Mouse (Mus musculus): ENCODE results near the gene Fam124a. TPM values are rescaled to one million over a fixed set of nuclear protein-coding genes. Genes with fewer than 3 reads are reported as not detected.
A peak's percentile ranks its signal among the peaks of the same experiment; 100 is the strongest.
"Not testable (repeated sequence)": the region's sequence is repeated elsewhere in the genome, so short reads cannot be mapped to it uniquely, and the experiment has no call there.

Gene Fam124a
- 1 to 10 TPM; 2.7 to 2.9 TPM for total RNA-seq (2021)
- long read RNA-seq, experiment 1, partial matches to known transcripts, result 0 of 1 reads
- long read RNA-seq, experiment 1, other reads (novel, unspliced or antisense), result 1 of 1 reads
- long read RNA-seq, experiment 2, result 0 reads

- DNase-seq, result peak; percentile 64
- intact Hi-C loops (cut with DNase I; ENCODE audit: low total_unique reads), result no loop called here
Observed at GRCm38 (mm10) chr14:62555309-62555829, at the start of gene Fam124a. Gene Fam124a (plus strand): TSS chr14:62555737.

DNA sequence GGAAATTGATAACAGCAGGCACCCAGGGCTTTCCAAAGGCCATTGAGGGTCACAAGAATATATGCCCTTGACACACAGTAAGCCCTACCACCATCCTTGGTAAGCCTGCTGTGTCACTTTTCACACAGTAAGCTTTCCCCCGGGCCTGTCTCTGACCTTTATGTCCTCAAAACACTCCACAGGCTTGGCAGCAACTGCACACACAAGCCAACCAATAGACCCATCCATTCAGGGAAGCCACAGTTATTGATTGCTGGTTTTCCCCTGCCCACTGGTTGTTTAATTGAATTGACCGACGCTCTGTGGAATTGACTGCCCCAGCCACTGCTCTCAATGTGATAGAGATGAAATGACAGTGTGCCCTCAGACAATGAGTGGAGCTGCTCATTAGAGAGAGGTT is 49.3 kb upstream of the Fam124a start:
- no peak for DNase-seq
- intact Hi-C loops (cut with DNase I; ENCODE audit: low total_unique reads), result no loop called here

GRCm38 (mm10) chr14:62509350-62509749 is 46.2 kb upstream of the Fam124a start:
- intact Hi-C loops (cut with DNase I; ENCODE audit: low total_unique reads), result no loop called here
- DNase-seq, result peak; percentile 27

DNA sequence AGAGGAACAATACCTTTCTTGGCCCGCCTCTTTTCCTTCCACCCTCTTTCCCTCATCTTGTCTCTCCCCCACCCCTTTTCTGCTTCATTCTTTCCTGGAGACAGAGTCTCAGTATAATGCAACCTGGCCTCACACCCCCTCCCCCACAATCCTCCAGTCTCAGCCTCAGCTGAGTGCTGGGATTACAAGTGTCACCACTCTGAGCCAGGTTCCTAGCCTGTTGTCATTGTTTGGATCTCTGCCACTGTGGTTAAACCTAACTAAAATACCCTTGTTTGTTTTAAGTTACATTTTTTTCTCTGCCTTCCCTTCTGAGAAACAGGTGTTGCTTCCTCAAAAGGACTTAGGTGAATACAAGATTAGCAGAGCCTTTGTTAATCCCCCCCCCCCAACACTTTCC is 42.7 kb upstream of the Fam124a start:
- intact Hi-C loops (cut with DNase I; ENCODE audit: low total_unique reads), result no loop called here
- DNase-seq, result no peak

GRCm38 (mm10) chr14:62530951-62531350 is 24.6 kb upstream of the Fam124a start:
- no peak for DNase-seq
- intact Hi-C loops (cut with DNase I; ENCODE audit: low total_unique reads), result no loop called here

DNA sequence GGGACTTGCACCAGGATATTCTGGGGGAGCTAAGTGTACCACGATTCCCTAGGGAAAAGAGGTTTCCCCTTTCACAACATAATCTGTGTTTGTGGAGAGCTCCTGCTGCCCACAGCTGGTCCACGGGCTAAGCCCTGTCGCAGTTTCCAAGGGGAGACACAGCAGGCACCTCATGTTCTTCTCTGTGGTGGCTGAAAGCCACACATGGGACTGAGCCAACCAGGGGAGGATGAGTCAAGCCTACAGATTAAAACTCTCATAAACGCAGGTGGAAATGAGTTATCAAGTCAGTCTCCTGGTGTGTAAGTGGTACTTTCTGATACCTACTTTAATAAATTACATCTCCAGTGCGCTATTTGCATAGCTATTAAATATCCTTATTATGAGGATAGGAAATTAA is 19.4 kb upstream of the Fam124a start:
- DNase-seq, result no peak
- intact Hi-C loops (cut with DNase I; ENCODE audit: low total_unique reads), result no loop called here

- no peak for DNase-seq
- intact Hi-C loops (cut with DNase I; ENCODE audit: low total_unique reads), result no loop called here
Observed at GRCm38 (mm10) chr14:62536988-62537387, 18.5 kb upstream of the Fam124a start.

GRCm38 (mm10) chr14:62539834-62540233 is 15.7 kb upstream of the Fam124a start:
- intact Hi-C loops (cut with DNase I; ENCODE audit: low total_unique reads), result no loop called here
- no peak for DNase-seq

- no peak for DNase-seq
- intact Hi-C loops (cut with DNase I; ENCODE audit: low total_unique reads), result no loop called here
Observed at GRCm38 (mm10) chr14:62541751-62542150, 13.8 kb upstream of the Fam124a start.

DNA sequence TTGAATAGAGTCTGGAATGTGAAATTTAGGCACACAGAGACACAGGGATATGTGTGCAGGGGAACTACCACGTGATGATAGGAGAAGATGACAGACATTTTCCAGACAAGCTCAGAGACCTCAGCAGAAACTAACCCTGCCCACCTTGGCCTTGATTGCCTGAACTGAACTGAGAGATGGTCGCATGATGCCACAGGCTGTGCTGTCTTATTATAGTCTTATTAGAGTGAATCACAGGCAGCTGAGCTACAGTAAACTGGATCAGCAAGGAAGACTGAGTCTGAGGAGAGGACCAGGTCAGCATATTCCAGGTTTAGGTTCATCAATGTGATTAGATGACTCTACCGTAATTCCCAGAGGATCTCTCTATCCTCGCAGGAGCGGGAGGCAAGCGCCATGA is 9.2 kb upstream of the Fam124a start:
- intact Hi-C loops (cut with DNase I; ENCODE audit: low total_unique reads), result no loop called here
- no peak for DNase-seq

DNA sequence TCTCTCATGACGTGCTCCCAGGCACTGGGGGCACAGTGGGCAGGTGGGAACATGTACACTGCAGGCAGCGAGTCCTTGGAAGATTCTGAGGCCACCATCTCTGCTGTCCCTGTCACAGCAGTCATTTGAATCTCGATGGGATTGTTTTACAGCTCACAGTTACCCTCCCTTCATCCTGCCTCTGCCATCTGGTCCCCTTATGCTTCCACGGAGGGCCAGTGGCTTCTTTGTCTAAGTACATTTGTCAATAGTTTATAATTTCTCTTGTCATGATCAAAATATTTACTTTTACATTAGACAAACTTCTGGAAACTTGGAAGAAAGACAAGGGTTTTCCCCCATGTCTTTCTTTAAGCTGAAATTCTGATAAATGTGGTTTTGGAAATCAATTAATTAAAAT is 8.8 kb upstream of the Fam124a start:
- DNase-seq, result no peak
- intact Hi-C loops (cut with DNase I; ENCODE audit: low total_unique reads), result no loop called here

DNA sequence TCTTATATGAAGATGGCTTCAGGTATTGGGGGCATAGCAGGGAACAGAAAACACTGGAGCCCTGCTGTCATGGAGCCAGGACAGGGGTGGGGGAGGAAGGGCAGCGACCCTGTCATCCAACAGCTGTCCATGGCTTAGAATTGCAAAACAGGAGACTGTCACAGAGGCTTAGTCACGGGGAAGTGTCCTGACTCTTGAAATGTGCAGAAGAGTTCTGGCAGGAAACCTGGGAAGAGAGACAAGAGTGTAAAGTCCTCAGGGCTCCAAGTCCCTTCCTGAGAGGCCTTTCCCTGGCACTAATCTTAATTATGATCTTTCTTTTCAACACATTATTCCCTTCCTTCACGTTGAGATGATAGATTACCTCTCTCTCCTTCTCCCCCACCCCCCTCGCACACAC is 5.4 kb upstream of the Fam124a start:
- DNase-seq, result no peak
- intact Hi-C loops (cut with DNase I; ENCODE audit: low total_unique reads), result no loop called here

GRCm38 (mm10) chr14:62552771-62553170 is 2.8 kb upstream of the Fam124a start:
- DNase-seq, result no peak
- intact Hi-C loops (cut with DNase I; ENCODE audit: low total_unique reads), result no loop called here

GRCm38 (mm10) chr14:62553786-62554185 is 1.8 kb upstream of the Fam124a start:
- intact Hi-C loops (cut with DNase I; ENCODE audit: low total_unique reads), result no loop called here
- DNase-seq, result no peak

- intact Hi-C loops (cut with DNase I; ENCODE audit: low total_unique reads), result no loop called here
- no peak for DNase-seq
Observed at GRCm38 (mm10) chr14:62555840-62556810, 588 bp downstream of the Fam124a start.

DNA sequence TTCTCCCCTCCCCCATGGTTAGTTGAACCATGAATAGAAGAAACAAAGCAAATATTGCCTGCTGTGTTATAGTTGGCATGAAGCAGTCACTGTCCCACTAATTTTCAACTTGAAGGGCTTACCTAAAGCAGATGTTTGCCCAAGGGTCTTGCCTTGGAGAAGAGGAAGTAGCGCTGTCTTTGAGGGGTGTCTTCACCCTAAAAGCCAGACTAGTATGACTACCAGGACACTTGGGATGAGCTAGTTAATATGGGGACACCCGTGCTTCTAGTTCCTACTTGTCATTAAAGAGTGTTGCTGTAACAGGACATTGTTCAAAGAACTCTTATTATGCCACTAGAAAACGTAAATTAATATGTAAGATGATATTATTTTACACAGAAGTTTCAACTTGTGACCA is 1.6 kb downstream of the Fam124a start:
- DNase-seq, result no peak
- intact Hi-C loops (cut with DNase I; ENCODE audit: low total_unique reads), result no loop called here

- intact Hi-C loops (cut with DNase I; ENCODE audit: low total_unique reads), result no loop called here
Observed at GRCm38 (mm10) chr14:62561875-62562748, 6.6 kb downstream of the Fam124a start.

DNA sequence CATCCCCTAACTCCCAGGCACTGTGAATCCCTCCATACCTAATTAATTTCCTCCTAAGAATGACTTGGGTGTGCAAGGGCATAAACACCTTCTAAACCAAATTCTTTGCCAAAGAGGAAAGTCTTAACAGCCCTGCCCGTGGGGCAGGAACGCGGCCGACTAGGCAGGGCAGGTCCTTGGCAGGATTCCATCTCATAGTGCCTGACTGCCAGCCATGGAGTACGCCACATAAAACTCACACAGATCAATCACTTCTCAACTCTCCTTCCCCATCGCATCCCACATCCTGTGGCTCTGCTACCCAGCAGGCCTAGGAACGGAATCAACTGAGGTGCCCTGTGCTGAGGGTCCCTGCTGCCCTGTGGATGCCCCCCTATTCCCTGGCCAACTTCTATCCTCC is 8.1 kb downstream of the Fam124a start:
- intact Hi-C loops (cut with DNase I; ENCODE audit: low total_unique reads), result no loop called here
- no peak for DNase-seq

More at GRCm38 (mm10) chr14:62561875-62562748, 6.6 kb downstream of the Fam124a start:
- DNase-seq, result no peak

DNA sequence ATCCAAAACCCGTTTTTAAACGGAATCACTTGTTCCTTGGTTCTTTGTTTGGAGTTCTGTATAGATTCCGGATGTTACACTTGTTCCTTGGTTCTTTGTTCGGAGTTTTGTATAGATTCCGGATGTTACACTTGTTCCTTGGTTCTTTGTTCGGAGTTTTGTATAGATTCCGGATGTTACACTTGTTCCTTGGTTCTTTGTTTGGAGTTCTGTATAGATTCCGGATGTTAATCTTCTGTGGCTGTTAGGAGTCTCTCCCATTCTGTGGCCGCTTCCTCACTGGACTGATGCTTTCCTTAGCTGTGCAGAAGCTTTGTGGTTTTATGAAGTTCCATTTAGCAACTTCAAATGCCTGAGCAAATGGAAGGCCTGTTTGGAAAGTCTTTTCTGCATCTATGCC is 11.3 kb downstream of the Fam124a start, which contains the start of gene Gm4131:
Gene Gm4131 (minus strand): TSS at position 101 of the 400 bp plus-strand sequence.
- DNase-seq; intact Hi-C loops (cut with DNase I; ENCODE audit: low total_unique reads): not testable (repeated sequence)

DNA sequence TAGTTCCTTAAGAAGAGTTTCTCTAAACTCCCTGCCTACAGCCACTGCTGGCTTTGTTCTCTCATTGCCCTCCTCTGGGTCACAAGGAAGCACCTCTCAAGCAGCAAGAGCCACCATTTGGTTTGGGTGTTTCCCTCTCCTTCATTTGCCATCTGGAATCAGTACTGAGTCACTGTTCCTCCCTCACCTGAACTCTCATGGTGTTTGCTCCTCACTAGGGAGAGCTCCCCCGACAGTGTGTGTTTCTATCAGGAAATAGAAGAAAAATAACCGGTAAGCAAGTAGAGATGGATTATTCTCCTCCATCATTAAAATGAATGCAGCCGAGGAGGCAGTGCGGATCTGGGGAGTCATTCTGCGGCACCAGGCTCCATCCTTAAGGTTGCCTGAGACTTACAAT is 13.9 kb downstream of the Fam124a start:
- intact Hi-C loops (cut with DNase I; ENCODE audit: low total_unique reads), result no loop called here
- DNase-seq, result no peak

All from gastrocnemius, postnatal 14 days (tissue).